Mouse (Mus musculus) lung, embryonic 15.5 days (tissue): ENCODE measurements around the gene Angel1. TPM values are rescaled to one million over a fixed set of nuclear protein-coding genes. Genes with fewer than 3 reads are reported as not detected.

Experiments used
- ATAC-seq: fragments of 200-750 bp; cut with Nextera tagmentation; 2 replicates; pipeline ENCODE4 v1.8.0; 2017; ENCODE audit warnings: moderate number of reproducible peaks, borderline replicate concordance; ENCODE audit not compliant: low FRiP score, low TSS enrichment; ENCODE audit errors: extremely low read depth
- H3K27ac ChIP-seq: fragments of 300-500 bp; sonication (generic); 2 replicates; pipeline ENCODE4 v1.5.1; 2015; ENCODE audit warnings: moderate library complexity, mild to moderate bottlenecking, inconsistent platforms
- H3K27me3 ChIP-seq: fragments of 300-500 bp; sonication (generic); 2 replicates; pipeline ENCODE4 v1.6.1; 2015; ENCODE audit warnings: inconsistent platforms
- H3K36me3 ChIP-seq: fragments of 300-500 bp; sonication (generic); 2 replicates; pipeline ENCODE4 v1.6.1; 2015; ENCODE audit warnings: inconsistent platforms
- H3K4me1 ChIP-seq: fragments of 300-500 bp; sonication (generic); 2 replicates; pipeline ENCODE4 v1.6.1; 2015; ENCODE audit warnings: inconsistent platforms
- H3K4me2 ChIP-seq: fragments of 300-500 bp; sonication (generic); 2 replicates; pipeline ENCODE4 v1.6.1; 2015; ENCODE audit warnings: inconsistent platforms, mild to moderate bottlenecking, moderate library complexity
- H3K4me3 ChIP-seq: fragments of 300-500 bp; sonication (generic); 2 replicates; pipeline ENCODE4 v1.5.1; 2015; ENCODE audit warnings: mild to moderate bottlenecking, inconsistent platforms
- H3K9ac ChIP-seq: fragments of 300-500 bp; sonication (generic); 2 replicates; pipeline ENCODE4 v1.6.1; 2015; ENCODE audit warnings: inconsistent platforms
- H3K9me3 ChIP-seq: fragments of 300-500 bp; sonication (generic); 2 replicates; pipeline ENCODE4 v1.6.1; 2016; ENCODE audit warnings: inconsistent platforms
- WGBS: fragments of 180-500 bp; shearing (Covaris S2); methylation state at CpG from one replicate; pipeline ENCODE4 v1.1.7; 2015; 5-methylcytosine and 5-hydroxymethylcytosine counted together
- polyA plus RNA-seq: library from polyadenylated mRNA; unstranded; fragments of >200 nt; fragmentation: Nextera tagmentation; extraction: Ambion mirVana; gene quantifications from 2 replicates; pipeline ENCODE4 v1.2.1, GENCODE M21; 2015

The Angel1 gene
- polyA plus RNA-seq, 1 experiment from 2014 or later: 13.6 TPM

GRCm38 (mm10) chr12:86687445-86687955 lies 38.8 kb downstream of the Angel1 start:
- Histone ChIP-seq H3K9me3 (no peaks in the 10 kb centered on the region), H3K27me3 (no peaks in the 10 kb centered on the region), H3K36me3 (peaks cover 4% of the 10 kb centered on the region; the same call in 1 of the 2 replicates), H3K4me3 (no peak overlapping the region), H3K4me1 (peaks cover 29% of the 10 kb centered on the region), H3K27ac (peak overlapping the region; percentile 74), H3K9ac (no peak overlapping the region), H3K4me2 (no peak overlapping the region)
- ATAC-seq: 0 out of 2 replicates have a peak, but pooled peaks have one; percentile 23
- 62% methylated on average over 4 of the region's 4 CpGs for WGBS

- Histone ChIP-seq H3K4me1 (peaks cover 26% of the 10 kb centered on the region), H3K9ac (no peak overlapping the region), H3K36me3 (peaks cover 4% of the 10 kb centered on the region; the same call in 1 of the 2 replicates), H3K27me3 (no peaks in the 10 kb centered on the region), H3K4me2 (no peak overlapping the region), H3K4me3 (no peak overlapping the region), H3K27ac (peak overlapping the region; percentile 74), H3K9me3 (no peaks in the 10 kb centered on the region)
- 59% methylated on average over 13 of the region's 13 CpGs for WGBS
- ATAC-seq: no peak
These were observed 39.5 kb downstream of the Angel1 start for GRCm38 (mm10) chr12:86686551-86687330.

GRCm38 (mm10) chr12:86685275-86685674 lies 41.0 kb downstream of the Angel1 start:
- peaks cover 26% of the 10 kb centered on the region for H3K4me1 ChIP-seq
- WGBS: 67% methylated on average over 9 of the region's 9 CpGs

GRCm38 (mm10) chr12:86683698-86684097 lies 42.6 kb downstream of the Angel1 start:
- no peak overlapping the region for H3K4me3 ChIP-seq
- H3K4me1 ChIP-seq: peaks cover 36% of the 10 kb centered on the region
- no peak overlapping the region for H3K4me2 ChIP-seq
- no peaks in the 10 kb centered on the region for H3K36me3 ChIP-seq
- H3K27ac ChIP-seq: peak overlapping the region; percentile 19; the same call in 1 of the 2 replicates
- WGBS: 47% methylated on average over 7 of the region's 7 CpGs
- no peak for ATAC-seq
- H3K27me3 ChIP-seq: no peaks in the 10 kb centered on the region
- no peaks in the 10 kb centered on the region for H3K9me3 ChIP-seq
- H3K9ac ChIP-seq: no peak overlapping the region

More at GRCm38 (mm10) chr12:86685275-86685674, 41.0 kb downstream of the Angel1 start:
- no peak overlapping the region for H3K4me2 ChIP-seq
- no peaks in the 10 kb centered on the region for H3K27me3 ChIP-seq
- H3K9me3 ChIP-seq: no peaks in the 10 kb centered on the region
- H3K4me3 ChIP-seq: no peak overlapping the region
- peaks cover 4% of the 10 kb centered on the region; the same call in 1 of the 2 replicates for H3K36me3 ChIP-seq
- H3K9ac ChIP-seq: no peak overlapping the region
- no peak overlapping the region for H3K27ac ChIP-seq
- no peak for ATAC-seq

GRCm38 (mm10) chr12:86682178-86682577 lies 44.1 kb downstream of the Angel1 start:
- H3K4me3 ChIP-seq: no peak overlapping the region
- H3K4me1 ChIP-seq: peaks cover 30% of the 10 kb centered on the region
- no peak for ATAC-seq
- no peaks in the 10 kb centered on the region for H3K9me3 ChIP-seq
- H3K4me2 ChIP-seq: peak overlapping the region; percentile 33; the same call in 1 of the 2 replicates
- H3K27ac ChIP-seq: no peak overlapping the region
- 62% methylated on average over 8 of the region's 8 CpGs for WGBS
- 0 out of 2 replicates have a peak, but pooled peaks cover 3% of the 10 kb centered on the region for H3K27me3 ChIP-seq
- H3K36me3 ChIP-seq: no peaks in the 10 kb centered on the region
- H3K9ac ChIP-seq: no peak overlapping the region

- Histone ChIP-seq H3K9ac (no peak overlapping the region), H3K4me2 (peak overlapping the region; percentile 33), H3K9me3 (no peaks in the 10 kb centered on the region), H3K27ac (no peak overlapping the region), H3K36me3 (no peaks in the 10 kb centered on the region), H3K4me1 (peaks cover 25% of the 10 kb centered on the region), H3K27me3 (0 out of 2 replicates have a peak, but pooled peaks cover 3% of the 10 kb centered on the region), H3K4me3 (peak overlapping the region; percentile 4; the same call in 1 of the 2 replicates)
- 75% methylated on average over 9 of the region's 9 CpGs for WGBS
- ATAC-seq: no peak
These were observed 44.6 kb downstream of the Angel1 start for GRCm38 (mm10) chr12:86681626-86682025.

- Histone ChIP-seq H3K36me3 (no peaks in the 10 kb centered on the region), H3K4me2 (peak overlapping the region; percentile 100), H3K9ac (no peak overlapping the region; the same call in 1 of the 2 replicates), H3K9me3 (no peaks in the 10 kb centered on the region), H3K4me1 (peaks cover 20% of the 10 kb centered on the region), H3K27me3 (0 out of 2 replicates have a peak, but pooled peaks cover 3% of the 10 kb centered on the region), H3K4me3 (peak overlapping the region; percentile 82), H3K27ac (peak overlapping the region; percentile 58)
- ATAC-seq: no peak
- WGBS: 12% methylated on average over 11 of the region's 11 CpGs
These were observed 45.6 kb downstream of the Angel1 start for GRCm38 (mm10) chr12:86680591-86681193.

- H3K27me3 ChIP-seq: 0 out of 2 replicates have a peak, but pooled peaks cover 3% of the 10 kb centered on the region
- peak overlapping the region; percentile 58 for H3K27ac ChIP-seq
- H3K36me3 ChIP-seq: no peaks in the 10 kb centered on the region
- WGBS: 20% methylated on average over 12 of the region's 12 CpGs
- H3K9me3 ChIP-seq: no peaks in the 10 kb centered on the region
- H3K9ac ChIP-seq: peak overlapping the region; percentile 76; the same call in 1 of the 2 replicates
- peaks cover 17% of the 10 kb centered on the region for H3K4me1 ChIP-seq
- no peak for ATAC-seq
- peak overlapping the region; percentile 82 for H3K4me3 ChIP-seq
- peak overlapping the region; percentile 100 for H3K4me2 ChIP-seq
These were observed 46.2 kb downstream of the Angel1 start for GRCm38 (mm10) chr12:86679991-86680491.

- Histone ChIP-seq H3K4me2 (peak overlapping the region; percentile 100), H3K9me3 (no peaks in the 10 kb centered on the region), H3K27ac (peak overlapping the region; percentile 83), H3K9ac (peak overlapping the region; percentile 76), H3K27me3 (0 out of 2 replicates have a peak, but pooled peaks cover 3% of the 10 kb centered on the region), H3K4me1 (peaks cover 16% of the 10 kb centered on the region), H3K36me3 (no peaks in the 10 kb centered on the region), H3K4me3 (peak overlapping the region; percentile 82)
- under 1% methylated on average over 9 of the region's 9 CpGs for WGBS
- ATAC-seq: no peak
These were observed 46.7 kb downstream of the Angel1 start for GRCm38 (mm10) chr12:86679546-86679930.

GRCm38 (mm10) chr12:86678591-86679545 lies 47.4 kb downstream of the Angel1 start, which contains the start of gene Vash1:
Gene Vash1 (plus strand): TSS chr12:86678700.
- no peaks in the 10 kb centered on the region for H3K9me3 ChIP-seq
- under 1% methylated on average over 93 of the region's 94 CpGs for WGBS
- H3K27ac ChIP-seq: peak within 1 kb of the TSS; percentile 83
- H3K9ac ChIP-seq: peak within 1 kb of the TSS; percentile 76
- peak; percentile 58 for ATAC-seq
- H3K36me3 ChIP-seq: no peaks in the 10 kb centered on the region
- H3K27me3 ChIP-seq: 0 out of 2 replicates have a peak, but pooled peaks cover 3% of the 10 kb centered on the region
- H3K4me3 ChIP-seq: peak within 1 kb of the TSS; percentile 82
- H3K4me1 ChIP-seq: peaks cover 16% of the 10 kb centered on the region
- peak within 1 kb of the TSS; percentile 100 for H3K4me2 ChIP-seq

- no peak for ATAC-seq
- WGBS: 64% methylated on average over 5 of the region's 5 CpGs
- no peaks in the 10 kb centered on the region for H3K27me3 ChIP-seq
These were observed 53.8 kb downstream of the Angel1 start for GRCm38 (mm10) chr12:86672507-86672906.

More at GRCm38 (mm10) chr12:86672507-86672906, 53.8 kb downstream of the Angel1 start:
- Histone ChIP-seq H3K9ac (no peak overlapping the region), H3K27ac (no peak overlapping the region), H3K4me2 (no peak overlapping the region), H3K4me1 (no peaks in the 10 kb centered on the region), H3K9me3 (no peaks in the 10 kb centered on the region), H3K4me3 (no peak overlapping the region), H3K36me3 (no peaks in the 10 kb centered on the region)
